Mouse (Mus musculus) liver, embryonic 14.5 days (tissue): ENCODE results near the gene Zbtb25. TPM values are rescaled to one million over a fixed set of nuclear protein-coding genes. Genes with fewer than 3 reads are reported as not detected.

Experiments
- ATAC-seq: fragments of 200-750 bp; cut with Nextera tagmentation; 2 replicates; pipeline ENCODE4 v1.8.0; 2017; ENCODE audit warnings: moderate number of reproducible peaks, mild to moderate bottlenecking, moderate library complexity; ENCODE audit not compliant: insufficient read depth
- DNase-seq, 3 experiments: peaks; one replicate each; pipeline ENCODE4 v3.0.0-alpha.2; 2012 to 2013; ENCODE audit warnings: low read depth in 3 of 3, low spot score in 3 of 3
- H3K27ac ChIP-seq: fragments of 300-500 bp; sonication (generic); 2 replicates; pipeline ENCODE4 v1.5.1; 2014; ENCODE audit warnings: moderate library complexity, mild to moderate bottlenecking, control low read depth, inconsistent platforms
- H3K27me3 ChIP-seq: fragments of 300-500 bp; sonication (generic); 2 replicates; pipeline ENCODE4 v1.6.1; 2014; ENCODE audit warnings: mild to moderate bottlenecking, low read length, moderate library complexity; ENCODE audit not compliant: control insufficient read depth, insufficient read depth
- H3K36me3 ChIP-seq: fragments of 300-500 bp; sonication (generic); replicated peaks from 2 replicates; pipeline ENCODE4 v1.6.1; 2014; ENCODE audit warnings: low read depth; ENCODE audit not compliant: control insufficient read depth, insufficient read depth
- H3K4me1 ChIP-seq, 2 experiments: fragments of 200-500 bp in 1 of 2; fragments of 300-500 bp in 1 of 2; sonication (generic) in 1 of 2; replicated peaks; 2 replicates each; pipeline ENCODE4 v1.6.1; 2012 to 2014; ENCODE audit warnings: antibody characterized with exemption in 1 of 2, inconsistent platforms in 1 of 2, low read length in 1 of 2; ENCODE audit not compliant: control insufficient read depth in 2 of 2, insufficient read depth in 2 of 2
- H3K4me2 ChIP-seq: fragments of 300-500 bp; sonication (generic); 2 replicates; pipeline ENCODE4 v1.6.1; 2014; ENCODE audit warnings: low read depth, mild to moderate bottlenecking, control low read depth, moderate library complexity
- H3K4me3 ChIP-seq, 2 experiments: fragments of 200-500 bp in 1 of 2; fragments of 300-500 bp in 1 of 2; sonication (generic) in 1 of 2; 2 replicates each; pipeline ENCODE4 v1.5.1; 2012 to 2014; ENCODE audit warnings: low read depth in 2 of 2, low read length in 2 of 2, mild to moderate bottlenecking in 2 of 2, control low read depth in 1 of 2, inconsistent platforms in 1 of 2, moderate library complexity in 1 of 2; ENCODE audit not compliant: insufficient read depth in 1 of 2
- H3K9ac ChIP-seq: fragments of 300-500 bp; sonication (generic); replicated peaks from 2 replicates; pipeline ENCODE4 v1.6.1; 2014; ENCODE audit warnings: mild to moderate bottlenecking, control low read depth, moderate library complexity
- H3K9me3 ChIP-seq: fragments of 300-500 bp; sonication (generic); 2 replicates; pipeline ENCODE4 v1.6.1; 2016; ENCODE audit warnings: low read length, mixed read lengths; ENCODE audit not compliant: control insufficient read depth
- CTCF ChIP-seq: IDR thresholded peaks from 2 replicates; pipeline ENCODE4 v1.5.1; 2016; ENCODE audit warnings: antibody characterized with exemption, low read depth, control low read depth
- EP300 ChIP-seq: IDR thresholded peaks from 2 replicates; pipeline ENCODE4 v1.6.1; 2016; ENCODE audit warnings: antibody characterized with exemption, low read depth
- WGBS: fragments of 180-500 bp; shearing (Covaris S2); extraction: QIAGEN DNeasy Blood & Tissue Kit; methylation state at CpG from one replicate; pipeline ENCODE4 v1.1.7; 2014; ENCODE audit not compliant: insufficient replicate concordance; 5-methylcytosine and 5-hydroxymethylcytosine counted together
- polyA plus RNA-seq, 2 experiments: library from polyadenylated mRNA; depleted of rRNA in 1 of 2; stranded (reverse) in 1 of 2; unstranded in 1 of 2; fragments of >200 nt; fragmentation: Nextera tagmentation in 1 of 2; extraction: Ambion mirVana in 1 of 2; gene quantifications; 2 replicates each; pipeline versions ENCODE4 v1.2.1 to v1.2.3; 2012 to 2014

Zbtb25 gene
- polyA plus RNA-seq, 2 experiments, result 5.1 to 7.2 TPM

GRCm38 (mm10) chr12:76368790-76369205, 604 bp downstream of the Zbtb25 start:
- Histone ChIP-seq H3K27me3 (no peaks in the 10 kb centered on the region), H3K4me1 (peaks cover 37 to 44% of the 10 kb centered on the region in 2 experiments), H3K9ac (peak overlapping the region; percentile 99), H3K36me3 (no peaks in the 10 kb centered on the region), H3K4me2 (peak overlapping the region; percentile 99), H3K9me3 (no peaks in the 10 kb centered on the region), H3K27ac (peak overlapping the region; percentile 77), H3K4me3 (peak overlapping the region; percentile 90 to 98)
- DNase-seq, result peak in 2 of 3 experiments; percentile 42 to 62
- WGBS, result under 1% methylated on average over 26 of the region's 26 CpGs
- ATAC-seq, result peak; percentile 42
- TF ChIP-seq CTCF, result no peak
- no peak for TF ChIP-seq EP300

GRCm38 (mm10) chr12:76368201-76368789, 1.1 kb downstream of the Zbtb25 start:
- ATAC-seq (no peak), DNase-seq (no peak)
- Histone ChIP-seq H3K27me3 (no peaks in the 10 kb centered on the region), H3K36me3 (no peaks in the 10 kb centered on the region), H3K4me2 (peak overlapping the region; percentile 99), H3K4me1 (peaks cover 40 to 46% of the 10 kb centered on the region in 2 experiments), H3K4me3 (peak overlapping the region; percentile 90 to 98), H3K9me3 (no peaks in the 10 kb centered on the region), H3K27ac (peak overlapping the region; percentile 77), H3K9ac (peak overlapping the region; percentile 99)
- 5% methylated on average over 9 of the region's 9 CpGs for WGBS
- TF ChIP-seq EP300 (no peak), CTCF (no peak)

- H3K9ac ChIP-seq, result peak overlapping the region; percentile 99
- WGBS, result 18% methylated on average over 14 of the region's 14 CpGs
- peak overlapping the region; percentile 77 for H3K27ac ChIP-seq
- no peak for ATAC-seq
- H3K4me2 ChIP-seq, result peak overlapping the region; percentile 99
- H3K4me1 ChIP-seq, result peaks cover 38 to 48% of the 10 kb centered on the region in 2 experiments
- H3K36me3 ChIP-seq, result no peaks in the 10 kb centered on the region
- no peaks in the 10 kb centered on the region for H3K9me3 ChIP-seq
- no peaks in the 10 kb centered on the region for H3K27me3 ChIP-seq
- H3K4me3 ChIP-seq, result peak overlapping the region; percentile 36 to 98
- no peak for DNase-seq
- no peak for TF ChIP-seq CTCF
- TF ChIP-seq EP300, result no peak
These were observed 2.1 kb downstream of the Zbtb25 start for GRCm38 (mm10) chr12:76367096-76367995.

- no peak for DNase-seq
- TF ChIP-seq CTCF, result no peak
- no peak for TF ChIP-seq EP300
- Histone ChIP-seq H3K9me3 (no peaks in the 10 kb centered on the region), H3K36me3 (no peaks in the 10 kb centered on the region), H3K4me3 (no peak overlapping the region), H3K27ac (peak overlapping the region; percentile 35), H3K27me3 (no peaks in the 10 kb centered on the region), H3K9ac (no peak overlapping the region; the same call in 1 of the 2 replicates), H3K4me2 (peak overlapping the region; percentile 99), H3K4me1 (peaks cover 40 to 46% of the 10 kb centered on the region in 2 experiments)
- no peak for ATAC-seq
- 60% methylated on average over 3 of the region's 3 CpGs for WGBS
These were observed 3.1 kb downstream of the Zbtb25 start for GRCm38 (mm10) chr12:76366276-76366675.

GRCm38 (mm10) chr12:76362303-76362676, 7.1 kb downstream of the Zbtb25 start:
- H3K4me3 ChIP-seq, result peak overlapping the region; percentile 3 to 8; a peak in 2 of 4 replicates
- TF ChIP-seq EP300, result no peak
- TF ChIP-seq CTCF, result no peak
- H3K4me2 ChIP-seq, result peak overlapping the region; percentile 58
- H3K4me1 ChIP-seq, result peaks cover 33 to 37% of the 10 kb centered on the region in 2 experiments
- H3K36me3 ChIP-seq, result no peaks in the 10 kb centered on the region
- peak overlapping the region; percentile 53 for H3K9ac ChIP-seq
- no peak for DNase-seq
- WGBS, result 20% methylated on average over 9 of the region's 9 CpGs
- peak overlapping the region; percentile 85 for H3K27ac ChIP-seq
- no peak for ATAC-seq
- H3K9me3 ChIP-seq, result no peaks in the 10 kb centered on the region
- H3K27me3 ChIP-seq, result no peaks in the 10 kb centered on the region
